Mouse (Mus musculus) brain, embryonic 14.5 days (tissue): ENCODE data around the gene Ptpn5.

Experiments used
- CTCF ChIP-seq: fragments of 200-500 bp; IDR thresholded peaks from 2 replicates; pipeline ENCODE4 v1.5.1; 2012; ENCODE audit warnings: inconsistent platforms, mild to moderate bottlenecking, moderate library complexity, borderline replicate concordance; ENCODE audit not compliant: insufficient read depth, insufficient read length; ENCODE audit errors: extremely low read depth
- POLR2A ChIP-seq: fragments of 200-500 bp; IDR thresholded peaks from 2 replicates; pipeline ENCODE4 v1.6.1; 2012; ENCODE audit warnings: mild to moderate bottlenecking, inconsistent platforms, borderline replicate concordance; ENCODE audit not compliant: poor library complexity, insufficient read depth, insufficient read length, severe bottlenecking; ENCODE audit errors: extremely low read depth

DNA sequence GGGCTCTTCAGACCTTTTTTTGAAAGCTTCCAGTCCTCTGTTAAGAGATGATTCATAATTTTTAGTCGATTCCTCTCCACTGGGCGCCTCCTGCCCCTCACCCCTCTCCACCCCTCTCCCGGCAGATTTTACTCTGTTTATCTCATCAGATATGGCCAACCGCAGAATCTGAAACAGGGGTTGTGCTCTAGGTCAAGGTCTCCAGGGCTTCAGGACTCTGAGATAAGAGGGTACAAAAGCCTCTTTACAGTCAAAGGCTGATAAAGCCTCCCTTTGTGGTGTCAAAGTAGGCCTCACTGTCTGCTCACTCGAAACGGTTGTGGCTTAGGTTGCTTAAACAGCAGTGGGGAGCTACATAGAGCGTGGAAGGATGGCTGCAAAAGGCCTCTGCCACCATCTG is 74.1 kb downstream of the Ptpn5 start:
- TF ChIP-seq POLR2A (no peak), CTCF (no peak)
